Mouse (Mus musculus) spleen, adult 12 weeks (tissue): ENCODE data around the gene Htr2c.

Source experiments
- DNase-seq: peaks from one replicate; pipeline ENCODE4 v3.0.0; 2022; ENCODE audit warnings: low spot score

Htr2c gene

GRCm38 (mm10) chrX:146962258-146962913, at the start of gene Htr2c:
Htr2c (plus strand) TSS chrX:146962513.
- no peak for DNase-seq

GRCm38 (mm10) chrX:146928251-146928650, 34.1 kb upstream of the Htr2c start:
- no peak for DNase-seq

- DNase-seq: no peak
These were observed 26.0 kb upstream of the Htr2c start for GRCm38 (mm10) chrX:146936332-146936731.

- no peak for DNase-seq
These were observed 16.0 kb upstream of the Htr2c start for GRCm38 (mm10) chrX:146946216-146946886.

GRCm38 (mm10) chrX:146946996-146947395, 15.3 kb upstream of the Htr2c start:
- DNase-seq: no peak

GRCm38 (mm10) chrX:146958608-146959007, 3.7 kb upstream of the Htr2c start:
- DNase-seq: no peak

GRCm38 (mm10) chrX:146959960-146960359, 2.4 kb upstream of the Htr2c start:
- DNase-seq: no peak

GRCm38 (mm10) chrX:146962914-146963547, 718 bp downstream of the Htr2c start:
- no peak for DNase-seq

- DNase-seq: no peak
These were observed 17.6 kb downstream of the Htr2c start for GRCm38 (mm10) chrX:146979931-146980330.

GRCm38 (mm10) chrX:147055730-147056129, 93.4 kb downstream of the Htr2c start:
- DNase-seq: no peak

- no peak for DNase-seq
These were observed 109.3 kb downstream of the Htr2c start for GRCm38 (mm10) chrX:147071622-147072021.

- no peak for DNase-seq
These were observed 156.8 kb downstream of the Htr2c start for GRCm38 (mm10) chrX:147119155-147119554.

- no peak for DNase-seq
These were observed 252.9 kb downstream of the Htr2c start for GRCm38 (mm10) chrX:147215251-147215650.

GRCm38 (mm10) chrX:147217382-147218013, 255.2 kb downstream of the Htr2c start:
- DNase-seq: no peak

GRCm38 (mm10) chrX:147238806-147239542, 276.7 kb downstream of the Htr2c start:
- no peak for DNase-seq
